Mouse (Mus musculus) heart, embryonic 14.5 days (tissue): ENCODE measurements around the gene L3mbtl3. TPM values are rescaled to one million over a fixed set of nuclear protein-coding genes. Genes with fewer than 3 reads are reported as not detected.

Experiments
- ATAC-seq: fragments of 200-750 bp; cut with Nextera tagmentation; 2 replicates; pipeline ENCODE4 v1.8.0; 2017; ENCODE audit warnings: low read depth, moderate TSS enrichment; ENCODE audit not compliant: insufficient number of reproducible peaks, insufficient read depth, low FRiP score
- H3K27ac ChIP-seq, 2 experiments: fragments of 200-500 bp in 1 of 2; fragments of 300-500 bp in 1 of 2; sonication (generic) in 1 of 2; replicated peaks in 1 of 2; 2 replicates each; pipeline ENCODE4 v1.5.1; 2012 to 2014; ENCODE audit warnings: low read depth in 2 of 2, low read length in 2 of 2, control low read depth in 1 of 2, mild to moderate bottlenecking in 1 of 2, mixed read lengths in 1 of 2; ENCODE audit not compliant: control insufficient read depth in 1 of 2, insufficient read depth in 1 of 2
- H3K27me3 ChIP-seq: fragments of 300-500 bp; sonication (generic); 2 replicates; pipeline ENCODE4 v1.6.1; 2014; ENCODE audit warnings: mild to moderate bottlenecking, low read length, control low read depth; ENCODE audit not compliant: control insufficient read depth, insufficient read depth
- H3K36me3 ChIP-seq: fragments of 300-500 bp; sonication (generic); 2 replicates; pipeline ENCODE4 v1.6.1; 2014; ENCODE audit warnings: mild to moderate bottlenecking, control low read depth, low read length, mixed read lengths; ENCODE audit not compliant: control insufficient read depth, insufficient read depth
- H3K4me1 ChIP-seq, 2 experiments: fragments of 200-500 bp in 1 of 2; fragments of 300-500 bp in 1 of 2; sonication (generic) in 1 of 2; 2 replicates each; pipeline ENCODE4 v1.6.1; 2012 to 2014; ENCODE audit warnings: low read length in 2 of 2, control low read depth in 1 of 2, mixed read lengths in 1 of 2; ENCODE audit not compliant: control insufficient read depth in 2 of 2, insufficient read depth in 2 of 2
- H3K4me2 ChIP-seq: fragments of 300-500 bp; sonication (generic); 2 replicates; pipeline ENCODE4 v1.6.1; 2014; ENCODE audit warnings: mild to moderate bottlenecking, low read length
- H3K4me3 ChIP-seq, 2 experiments: fragments of 200-500 bp in 1 of 2; fragments of 300-500 bp in 1 of 2; sonication (generic) in 1 of 2; 2 replicates each; pipeline ENCODE4 v1.5.1; 2012 to 2014; ENCODE audit warnings: low read length in 2 of 2, mild to moderate bottlenecking in 2 of 2, control low read depth in 1 of 2, low read depth in 1 of 2, moderate library complexity in 1 of 2; ENCODE audit not compliant: control insufficient read depth in 1 of 2, insufficient read depth in 1 of 2
- H3K9ac ChIP-seq: fragments of 300-500 bp; sonication (generic); 2 replicates; pipeline ENCODE4 v1.6.1; 2014; ENCODE audit warnings: mild to moderate bottlenecking, low read length
- H3K9me3 ChIP-seq: fragments of 300-500 bp; sonication (generic); 2 replicates; pipeline ENCODE4 v1.6.1; 2016; ENCODE audit warnings: low read length, control low read depth; ENCODE audit not compliant: control insufficient read depth
- WGBS: fragments of 180-500 bp; shearing (Covaris S2); extraction: QIAGEN DNeasy Blood & Tissue Kit; methylation state at CpG from one replicate; pipeline ENCODE4 v1.1.7; 2014; 5-methylcytosine and 5-hydroxymethylcytosine counted together
- polyA plus RNA-seq: library from polyadenylated mRNA; unstranded; fragments of >200 nt; fragmentation: Nextera tagmentation; extraction: Ambion mirVana; gene quantifications from 2 replicates; pipeline ENCODE4 v1.2.1, GENCODE M21; 2014

Gene L3mbtl3
- polyA plus RNA-seq, 1 experiment from 2014 or later: 9.6 TPM

DNA sequence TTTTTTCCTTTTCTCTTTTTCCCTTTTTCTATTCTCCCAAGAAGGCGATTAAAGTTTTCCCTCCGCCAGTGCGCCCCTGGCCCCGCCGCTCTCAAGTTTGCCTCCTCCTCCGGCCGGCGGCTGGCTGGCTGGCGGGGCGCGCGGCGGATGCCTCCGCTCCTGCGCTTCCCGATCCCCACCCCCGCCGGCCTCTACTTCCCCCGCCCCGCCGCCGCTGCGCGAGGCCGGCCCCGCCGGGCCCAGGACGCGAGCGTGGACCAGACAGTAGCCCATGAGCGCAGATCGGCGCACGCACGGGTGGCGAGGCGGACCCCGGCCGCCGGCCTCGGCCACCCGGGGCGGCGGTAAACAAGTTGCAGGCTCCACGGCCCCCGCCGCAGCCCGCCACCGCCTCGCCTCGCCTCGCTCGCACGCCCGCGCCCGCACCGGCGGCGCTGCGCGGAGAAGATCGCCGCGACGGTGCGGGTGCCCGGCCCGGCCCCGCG is 1.8 kb downstream of the L3mbtl3 start:
- Histone ChIP-seq H3K4me3 (peak overlapping the region; percentile 59 to 91), H3K36me3 (no peaks in the 10 kb centered on the region), H3K27me3 (no peaks in the 10 kb centered on the region), H3K4me2 (peak overlapping the region; percentile 83), H3K27ac (peak overlapping the region; percentile 58 to 89), H3K9me3 (no peaks in the 10 kb centered on the region), H3K9ac (peak overlapping the region; percentile 90), H3K4me1 (peaks cover 0 to 7% of the 10 kb centered on the region in 2 experiments; a peak in 2 of 4 replicates)
- under 1% methylated on average over 57 of the region's 71 CpGs for WGBS
- ATAC-seq: peak; percentile 24; the same call in 1 of the 2 replicates

DNA sequence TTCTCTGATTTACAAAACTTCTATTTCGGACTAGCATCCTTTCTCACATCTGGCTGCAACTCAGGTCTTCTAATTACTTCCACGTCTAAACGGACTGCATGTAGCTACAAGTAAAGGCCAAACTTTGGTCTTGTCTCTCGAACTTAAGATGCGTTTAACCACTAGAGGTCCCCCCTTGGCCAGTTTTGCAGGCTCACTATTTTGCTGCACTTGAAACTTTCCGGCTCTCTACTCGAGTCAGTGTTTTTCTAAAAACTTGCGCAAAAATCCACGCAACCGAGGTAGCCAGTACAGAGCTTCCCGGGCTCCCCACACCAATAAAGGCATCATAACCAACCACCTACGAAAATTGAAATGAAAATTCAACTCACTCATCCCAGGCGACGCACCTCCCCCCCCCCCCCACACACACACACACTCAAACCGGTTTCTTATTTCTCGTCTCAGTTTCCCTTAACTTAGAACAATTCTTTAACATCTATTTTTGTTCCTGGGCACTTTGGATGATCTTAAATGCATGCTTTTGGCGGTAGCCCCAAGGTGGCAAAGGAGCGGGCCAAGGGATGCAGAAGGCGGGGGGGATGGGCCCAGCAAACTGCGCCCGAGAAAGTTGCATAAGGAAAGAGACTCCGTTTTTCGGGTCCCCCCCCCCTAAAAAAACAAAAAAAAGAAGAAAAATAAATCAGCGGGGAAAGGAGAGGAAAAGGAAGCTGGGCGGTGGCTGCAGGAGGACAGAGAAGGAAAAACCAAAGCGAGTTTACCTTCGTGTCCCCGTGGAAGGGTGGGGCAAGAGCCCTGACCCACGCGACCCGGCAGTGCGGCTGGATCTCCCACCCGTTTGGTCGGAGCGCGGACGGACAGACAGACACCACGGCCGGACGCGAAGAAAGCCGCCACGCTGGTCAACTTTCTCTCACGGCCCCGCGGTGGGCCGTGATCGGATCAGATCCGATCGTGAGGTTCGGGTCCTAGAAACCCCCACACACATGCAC is 2.5 kb downstream of the L3mbtl3 start:
- no peaks in the 10 kb centered on the region for H3K9me3 ChIP-seq
- peak overlapping the region; percentile 6 to 89 for H3K27ac ChIP-seq
- under 1% methylated on average over 51 of the region's 51 CpGs for WGBS
- peak overlapping the region; percentile 59 to 91 for H3K4me3 ChIP-seq
- H3K4me1 ChIP-seq: peaks cover 0 to 7% of the 10 kb centered on the region in 2 experiments; a peak in 2 of 4 replicates
- no peak for ATAC-seq
- H3K36me3 ChIP-seq: no peaks in the 10 kb centered on the region
- no peaks in the 10 kb centered on the region for H3K27me3 ChIP-seq
- H3K9ac ChIP-seq: peak overlapping the region; percentile 90
- peak overlapping the region; percentile 83 for H3K4me2 ChIP-seq

DNA sequence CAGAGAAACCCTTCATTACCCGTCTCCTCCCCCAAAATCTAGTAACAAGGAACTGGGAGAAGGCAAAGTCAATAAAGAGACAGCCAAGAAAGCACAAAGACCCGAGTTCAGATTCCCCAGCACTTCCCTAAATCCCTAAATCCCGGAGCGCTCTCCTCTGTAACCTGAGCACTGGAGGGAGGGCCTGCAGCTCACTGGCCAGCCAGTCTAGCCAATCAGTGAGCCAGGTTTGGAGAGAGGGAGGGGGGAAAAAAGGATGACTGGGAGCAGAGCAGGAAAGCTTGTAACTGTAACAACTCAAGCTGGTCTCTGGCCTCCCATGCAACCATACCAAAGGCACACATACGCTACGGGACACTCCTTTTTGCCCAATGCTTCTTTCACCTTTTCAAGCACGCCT is 4.4 kb downstream of the L3mbtl3 start:
- Histone ChIP-seq H3K4me3 (no peak overlapping the region), H3K4me1 (peaks cover 0 to 3% of the 10 kb centered on the region in 2 experiments; a peak in 2 of 4 replicates), H3K27me3 (no peaks in the 10 kb centered on the region), H3K9me3 (no peaks in the 10 kb centered on the region), H3K9ac (no peak overlapping the region), H3K27ac (no peak overlapping the region), H3K36me3 (no peaks in the 10 kb centered on the region), H3K4me2 (no peak overlapping the region)
- 64% methylated on average over 7 of the region's 7 CpGs for WGBS
- no peak for ATAC-seq

DNA sequence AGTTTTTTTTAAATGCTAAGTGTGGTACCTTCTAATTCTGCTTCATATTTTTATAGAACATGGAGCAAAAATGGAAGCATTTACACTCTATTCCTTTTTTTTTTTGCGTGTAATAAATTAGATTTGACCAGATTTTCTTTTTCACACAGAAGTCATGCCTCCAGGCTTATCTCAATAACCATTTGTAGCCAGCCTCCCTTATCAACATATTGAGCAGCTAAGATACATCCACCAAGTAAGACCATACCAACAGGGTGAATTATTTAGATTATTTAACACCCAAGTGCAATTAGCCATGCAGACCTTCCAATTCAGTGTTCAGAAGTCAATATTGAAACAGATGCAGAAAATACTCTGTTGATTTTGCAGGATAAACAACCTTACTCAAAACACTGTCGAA is 10.8 kb downstream of the L3mbtl3 start:
- H3K9ac ChIP-seq: no peak overlapping the region
- WGBS: 89% methylated on average over 2 of the region's 2 CpGs

DNA sequence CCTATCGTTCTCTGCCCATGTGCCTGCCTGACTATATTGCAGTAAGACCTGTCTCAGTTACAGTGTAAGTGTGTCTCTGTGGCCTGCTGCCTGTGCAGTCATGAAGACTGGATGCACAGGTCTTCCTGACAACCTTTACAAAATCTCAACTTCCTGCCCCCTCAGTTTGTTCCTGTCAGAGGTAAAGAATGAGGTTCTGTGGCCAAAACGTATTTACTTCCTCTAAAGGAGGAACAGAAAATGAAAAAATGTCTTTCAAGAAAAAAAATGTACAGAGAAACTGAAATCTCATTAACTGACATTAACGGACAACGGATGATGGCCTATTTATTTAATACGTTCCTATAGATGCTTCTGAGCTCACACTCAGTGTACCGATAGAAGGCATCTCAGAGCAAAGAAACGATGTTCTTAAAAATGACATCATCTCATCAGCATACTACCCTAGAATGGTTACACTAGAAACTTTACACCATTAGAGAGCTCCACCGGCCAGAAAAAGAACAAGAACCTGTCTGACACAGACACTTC is 11.4 kb downstream of the L3mbtl3 start:
- Histone ChIP-seq H3K27ac (no peak overlapping the region), H3K4me2 (no peak overlapping the region), H3K27me3 (no peaks in the 10 kb centered on the region), H3K4me1 (peaks cover 0 to 7% of the 10 kb centered on the region in 2 experiments; a peak in 1 of 4 replicates), H3K4me3 (no peak overlapping the region), H3K9ac (no peak overlapping the region), H3K36me3 (no peaks in the 10 kb centered on the region), H3K9me3 (no peaks in the 10 kb centered on the region)
- WGBS: 72% methylated on average over 8 of the region's 8 CpGs
- ATAC-seq: no peak

More for the DNA sequence above, 10.8 kb downstream of the L3mbtl3 start:
- Histone ChIP-seq H3K4me2 (no peak overlapping the region), H3K9me3 (no peaks in the 10 kb centered on the region), H3K4me1 (peaks cover 0 to 7% of the 10 kb centered on the region in 2 experiments; a peak in 1 of 4 replicates), H3K36me3 (no peaks in the 10 kb centered on the region), H3K27ac (no peak overlapping the region), H3K27me3 (no peaks in the 10 kb centered on the region), H3K4me3 (no peak overlapping the region)
- no peak for ATAC-seq

DNA sequence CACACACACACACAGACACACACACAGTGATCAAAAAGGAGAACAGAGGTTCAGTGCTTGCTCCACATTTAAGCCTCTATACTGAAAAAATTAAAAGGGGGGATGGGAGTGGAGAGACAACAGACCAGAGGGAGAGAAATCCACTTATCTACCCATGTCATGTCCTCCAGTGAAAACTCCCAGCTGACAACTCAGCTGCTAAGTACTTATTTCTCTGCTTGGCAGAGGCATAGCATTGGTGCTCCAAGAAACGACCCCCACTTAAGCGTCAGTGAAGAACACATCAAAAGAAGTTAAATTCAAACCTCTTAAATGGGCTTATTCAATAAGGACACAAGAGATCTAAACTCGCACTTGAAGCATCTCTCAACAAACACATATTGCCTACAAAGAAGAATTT is 12.2 kb downstream of the L3mbtl3 start:
- Histone ChIP-seq H3K27ac (no peak overlapping the region), H3K4me1 (peaks cover 0 to 7% of the 10 kb centered on the region in 2 experiments; a peak in 1 of 4 replicates), H3K4me2 (no peak overlapping the region), H3K36me3 (no peaks in the 10 kb centered on the region), H3K27me3 (no peaks in the 10 kb centered on the region), H3K9me3 (no peaks in the 10 kb centered on the region), H3K4me3 (no peak overlapping the region), H3K9ac (no peak overlapping the region)
- WGBS: 17% methylated on average over 3 of the region's 3 CpGs
- ATAC-seq: no peak

DNA sequence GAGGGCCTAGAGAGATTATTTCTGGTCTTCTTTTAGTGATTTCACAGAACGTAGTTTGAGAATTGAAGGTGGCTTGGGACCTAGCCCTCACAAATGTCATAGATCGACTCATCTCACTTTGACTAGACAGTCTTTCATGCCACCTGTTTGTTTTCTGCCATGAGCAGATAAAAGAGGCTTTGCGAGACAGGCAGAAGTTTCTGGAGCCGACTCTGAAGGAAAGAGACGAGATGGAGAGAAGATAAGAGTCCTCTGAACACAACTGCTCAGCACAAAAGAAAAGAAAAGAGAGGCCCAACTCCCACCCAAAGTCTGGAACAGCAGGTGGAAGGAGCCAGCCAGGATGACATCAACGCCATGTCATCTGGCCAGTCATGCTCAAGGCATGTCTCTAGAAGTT is 17.0 kb downstream of the L3mbtl3 start:
- H3K27ac ChIP-seq: no peak overlapping the region
- no peak for ATAC-seq
- H3K36me3 ChIP-seq: no peaks in the 10 kb centered on the region
- H3K4me3 ChIP-seq: no peak overlapping the region
- H3K9me3 ChIP-seq: no peaks in the 10 kb centered on the region
- H3K4me2 ChIP-seq: no peak overlapping the region
- H3K4me1 ChIP-seq: peaks cover 0 to 5% of the 10 kb centered on the region in 2 experiments; a peak in 1 of 4 replicates
- H3K9ac ChIP-seq: no peak overlapping the region
- WGBS: 65% methylated on average over 6 of the region's 6 CpGs
- H3K27me3 ChIP-seq: no peaks in the 10 kb centered on the region
